Mouse (Mus musculus) adrenal gland (tissue): ENCODE measurements around the gene Gm21865.
"Not testable (repeated sequence)": the region's sequence is repeated elsewhere in the genome, so short reads cannot be mapped to it uniquely, and the experiment has no call there.

Experiments
- intact Hi-C: fragments of 180-260 bp; cut with DNase I; formaldehyde crosslinking; loops from one replicate; pipeline ENCODE4 v1.15.1; 2025
- long read RNA-seq, 2 experiments: library from polyadenylated mRNA; unstranded; transcript quantifications; one replicate each; pipeline ENCODE4 v2.0.0; 2020; ENCODE audit warnings: borderline replicate concordance in 1 of 2; ENCODE audit not compliant: insufficient replicate concordance in 1 of 2

The Gm21865 gene
- long read RNA-seq, experiment 1: 0 reads
- long read RNA-seq, experiment 2: 0 reads

DNA sequence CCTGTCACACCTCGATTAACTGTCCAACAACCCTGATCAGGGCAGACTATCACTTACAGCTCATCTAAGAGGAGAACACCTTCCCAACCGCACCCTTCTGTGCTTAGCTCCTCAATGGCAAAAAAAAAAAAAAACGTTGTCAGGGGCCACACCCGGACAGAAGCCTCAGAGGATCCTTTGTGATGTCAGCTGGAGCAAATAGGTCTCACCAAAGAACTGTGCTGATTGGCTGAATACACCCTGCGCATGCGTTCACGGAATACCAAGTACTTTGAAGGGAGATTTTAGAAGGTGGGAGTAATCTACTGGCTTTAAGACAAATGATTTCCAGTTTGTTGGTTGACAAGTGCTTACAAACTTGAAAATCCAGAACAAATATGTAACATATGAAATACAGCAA lies at the start of gene Gm21865:
TSS of gene Gm21865 (minus strand) at position 101 of the 400 bp plus-strand sequence.
- intact Hi-C loops: not testable (repeated sequence)
